Mouse (Mus musculus) embryonic facial prominence, embryonic 12.5 days (tissue): ENCODE measurements around the gene Srgap2. TPM values are rescaled to one million over a fixed set of nuclear protein-coding genes. Genes with fewer than 3 reads are reported as not detected.

Experiments used
- ATAC-seq: fragments of 200-750 bp; cut with Nextera tagmentation; 2 replicates; pipeline ENCODE4 v1.8.0; 2017; ENCODE audit not compliant: insufficient number of reproducible peaks, insufficient read depth, low FRiP score, low TSS enrichment
- H3K27ac ChIP-seq: fragments of 300-500 bp; sonication (generic); 2 replicates; pipeline ENCODE4 v1.5.1; 2016; ENCODE audit warnings: mild to moderate bottlenecking
- H3K27me3 ChIP-seq: fragments of 300-500 bp; sonication (generic); 2 replicates; pipeline ENCODE4 v1.6.1; 2016; ENCODE audit warnings: mild to moderate bottlenecking, moderate library complexity
- H3K36me3 ChIP-seq: fragments of 300-500 bp; sonication (generic); 2 replicates; pipeline ENCODE4 v1.6.1; 2016; ENCODE audit warnings: mild to moderate bottlenecking
- H3K4me1 ChIP-seq: fragments of 300-500 bp; sonication (generic); 2 replicates; pipeline ENCODE4 v1.6.1; 2016
- H3K4me2 ChIP-seq: fragments of 300-500 bp; sonication (generic); replicated peaks from 2 replicates; pipeline ENCODE4 v1.6.1; 2016; ENCODE audit warnings: mild to moderate bottlenecking, moderate library complexity
- H3K4me3 ChIP-seq: fragments of 300-500 bp; sonication (generic); 2 replicates; pipeline ENCODE4 v1.5.1; 2016; ENCODE audit warnings: mild to moderate bottlenecking
- H3K9ac ChIP-seq: fragments of 300-500 bp; sonication (generic); 2 replicates; pipeline ENCODE4 v1.6.1; 2016; ENCODE audit warnings: mild to moderate bottlenecking, moderate library complexity
- H3K9me3 ChIP-seq: fragments of 300-500 bp; sonication (generic); 2 replicates; pipeline ENCODE4 v1.6.1; 2016; ENCODE audit warnings: mild to moderate bottlenecking, moderate library complexity
- WGBS: fragments of 180-500 bp; shearing (Covaris S2); methylation state at CpG from one replicate; pipeline ENCODE4 v1.1.7; 2016; 5-methylcytosine and 5-hydroxymethylcytosine counted together
- microRNA-seq: library from miRNA; unstranded; fragments of <30 nt; microRNA quantifications from one replicate; pipeline ENCODE4, GENCODE M21; 2017
- polyA plus RNA-seq: library from polyadenylated mRNA; unstranded; fragments of >200 nt; fragmentation: Nextera tagmentation; extraction: Ambion mirVana; gene quantifications from 2 replicates; pipeline ENCODE4 v1.2.1, GENCODE M21; 2016

The Srgap2 gene
- polyA plus RNA-seq, 1 experiment from 2014 or later = 18.3 TPM

- Histone ChIP-seq H3K27ac (no peak within 1 kb of the TSS), H3K27me3 (peaks cover 75% of the 10 kb centered on the region)
- ATAC-seq = 0 out of 2 replicates have a peak, but pooled peaks have one; percentile 19
These were observed 281.9 kb downstream of the Srgap2 start, which contains the start of gene Rassf5 for GRCm38 (mm10) chr1:131245089-131245856. Gene Rassf5 (minus strand): TSS chr1:131245258.

GRCm38 (mm10) chr1:131244536-131245088 is 282.5 kb downstream of the Srgap2 start:
- Histone ChIP-seq H3K27me3 (peaks cover 79% of the 10 kb centered on the region), H3K9ac (peak overlapping the region; percentile 63), H3K27ac (no peak overlapping the region), H3K4me2 (peak overlapping the region; percentile 97), H3K36me3 (no peaks in the 10 kb centered on the region), H3K9me3 (no peaks in the 10 kb centered on the region), H3K4me1 (peaks cover 20% of the 10 kb centered on the region; the same call in 1 of the 2 replicates), H3K4me3 (peak overlapping the region; percentile 64)
- under 1% methylated on average over 57 of the region's 57 CpGs for WGBS
- ATAC-seq = 0 out of 2 replicates have a peak, but pooled peaks have one; percentile 14

More at GRCm38 (mm10) chr1:131245089-131245856, 281.9 kb downstream of the Srgap2 start, which contains the start of gene Rassf5:
- H3K4me3 ChIP-seq = peak within 1 kb of the TSS; percentile 64
- peaks cover 20% of the 10 kb centered on the region; the same call in 1 of the 2 replicates for H3K4me1 ChIP-seq
- H3K36me3 ChIP-seq = no peaks in the 10 kb centered on the region
- no peaks in the 10 kb centered on the region for H3K9me3 ChIP-seq
- under 1% methylated on average over 59 of the region's 60 CpGs for WGBS
- peak within 1 kb of the TSS; percentile 63 for H3K9ac ChIP-seq
- H3K4me2 ChIP-seq = peak within 1 kb of the TSS; percentile 97

GRCm38 (mm10) chr1:131242956-131243355 is 284.2 kb downstream of the Srgap2 start:
- WGBS = 47% methylated on average over 6 of the region's 6 CpGs
- Histone ChIP-seq H3K4me2 (no peak overlapping the region), H3K36me3 (no peaks in the 10 kb centered on the region), H3K9me3 (no peaks in the 10 kb centered on the region), H3K4me3 (no peak overlapping the region), H3K9ac (no peak overlapping the region), H3K4me1 (peaks cover 20% of the 10 kb centered on the region; the same call in 1 of the 2 replicates), H3K27me3 (peaks cover 70% of the 10 kb centered on the region), H3K27ac (no peak overlapping the region)
- no peak for ATAC-seq

GRCm38 (mm10) chr1:131239576-131240193 is 287.5 kb downstream of the Srgap2 start:
- Histone ChIP-seq H3K27me3 (peaks cover 48% of the 10 kb centered on the region), H3K9me3 (no peaks in the 10 kb centered on the region), H3K36me3 (no peaks in the 10 kb centered on the region), H3K9ac (no peak overlapping the region), H3K4me3 (no peak overlapping the region), H3K4me1 (peaks cover 19% of the 10 kb centered on the region), H3K4me2 (no peak overlapping the region), H3K27ac (no peak overlapping the region)
- 62% methylated on average over 12 of the region's 12 CpGs for WGBS
- no peak for ATAC-seq

- Histone ChIP-seq H3K4me2 (no peak overlapping the region), H3K9ac (no peak overlapping the region), H3K27ac (no peak overlapping the region), H3K36me3 (no peaks in the 10 kb centered on the region), H3K27me3 (peaks cover 41% of the 10 kb centered on the region), H3K9me3 (no peaks in the 10 kb centered on the region), H3K4me1 (peaks cover 14% of the 10 kb centered on the region), H3K4me3 (no peak overlapping the region)
- ATAC-seq = no peak
- WGBS = 67% methylated on average over 8 of the region's 8 CpGs
These were observed 288.2 kb downstream of the Srgap2 start for GRCm38 (mm10) chr1:131238931-131239381.

- no peak overlapping the region for H3K4me3 ChIP-seq
- peaks cover 14% of the 10 kb centered on the region for H3K4me1 ChIP-seq
- no peak overlapping the region for H3K4me2 ChIP-seq
- no peak for ATAC-seq
- H3K36me3 ChIP-seq = no peaks in the 10 kb centered on the region
- H3K9me3 ChIP-seq = no peaks in the 10 kb centered on the region
- 0 out of 2 replicates have a peak overlapping the region, but pooled peaks have one; percentile 12 for H3K27ac ChIP-seq
- 30% methylated on average over 7 of the region's 7 CpGs for WGBS
- H3K27me3 ChIP-seq = peaks cover 14% of the 10 kb centered on the region
- no peak overlapping the region for H3K9ac ChIP-seq
These were observed 291.1 kb downstream of the Srgap2 start for GRCm38 (mm10) chr1:131236077-131236476.

Small RNA genes lying within 50 kb of the gene (microRNA-seq; reads per million reads assigned to microRNA genes)
- not detected for gene Gm24273

Other genes starting within 250 kb of the Srgap2 start
- gene Ikbke, start 247.7 kb downstream of the Srgap2 start, polyA plus RNA-seq = 2.6 and 2.7 TPM in 2 replicates
- gene Fam72a, start 551 bp upstream of the Srgap2 start, polyA plus RNA-seq = 3.4 and 3.8 TPM in 2 replicates
- gene Avpr1b, start 71.9 kb upstream of the Srgap2 start, polyA plus RNA-seq = not detected in 2 replicates
- 0.14 and 0.19 TPM in 2 replicates for gene Ctse, start 111.0 kb upstream of the Srgap2 start, polyA plus RNA-seq
- gene Rab7b, start 161.3 kb upstream of the Srgap2 start, polyA plus RNA-seq = 1.0 and 1.3 TPM in 2 replicates
- gene Slc26a9, start 216.7 kb upstream of the Srgap2 start, polyA plus RNA-seq = 0.08 and 0.25 TPM in 2 replicates